Mouse (Mus musculus) thymus, postnatal 25 days (tissue): ENCODE measurements around the gene Sec1.

Experiments used
- DNase-seq: peaks from one replicate; pipeline ENCODE4 v3.0.0; 2022

Gene Sec1

GRCm38 (mm10) chr7:45704046-45704559 is 9.9 kb upstream of the Sec1 start:
- peak; percentile 61 for DNase-seq

DNA sequence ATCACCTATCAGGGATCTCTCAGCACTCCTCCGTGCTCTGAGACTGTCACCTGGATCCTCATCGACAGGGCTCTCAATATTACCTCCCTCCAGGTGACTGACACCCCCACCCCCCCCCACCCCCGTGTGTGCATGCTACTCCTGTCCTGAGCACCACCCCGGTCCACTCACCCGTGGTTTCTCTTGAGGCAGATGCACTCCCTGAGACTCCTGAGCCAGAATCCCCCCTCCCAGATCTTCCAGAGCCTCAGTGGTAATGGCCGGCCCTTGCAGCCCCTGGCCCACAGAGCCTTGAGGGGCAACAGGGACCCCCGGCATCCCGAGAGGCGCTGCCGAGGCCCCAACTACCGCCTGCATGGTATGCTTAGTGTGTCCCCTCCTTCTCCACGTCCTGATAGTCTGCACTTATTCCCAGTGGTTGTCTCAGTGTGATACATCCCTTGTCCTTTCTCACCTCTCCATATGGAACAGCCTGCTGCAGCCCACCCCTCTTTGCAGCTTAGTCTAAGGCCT is 9.4 kb upstream of the Sec1 start:
- no peak for DNase-seq

DNA sequence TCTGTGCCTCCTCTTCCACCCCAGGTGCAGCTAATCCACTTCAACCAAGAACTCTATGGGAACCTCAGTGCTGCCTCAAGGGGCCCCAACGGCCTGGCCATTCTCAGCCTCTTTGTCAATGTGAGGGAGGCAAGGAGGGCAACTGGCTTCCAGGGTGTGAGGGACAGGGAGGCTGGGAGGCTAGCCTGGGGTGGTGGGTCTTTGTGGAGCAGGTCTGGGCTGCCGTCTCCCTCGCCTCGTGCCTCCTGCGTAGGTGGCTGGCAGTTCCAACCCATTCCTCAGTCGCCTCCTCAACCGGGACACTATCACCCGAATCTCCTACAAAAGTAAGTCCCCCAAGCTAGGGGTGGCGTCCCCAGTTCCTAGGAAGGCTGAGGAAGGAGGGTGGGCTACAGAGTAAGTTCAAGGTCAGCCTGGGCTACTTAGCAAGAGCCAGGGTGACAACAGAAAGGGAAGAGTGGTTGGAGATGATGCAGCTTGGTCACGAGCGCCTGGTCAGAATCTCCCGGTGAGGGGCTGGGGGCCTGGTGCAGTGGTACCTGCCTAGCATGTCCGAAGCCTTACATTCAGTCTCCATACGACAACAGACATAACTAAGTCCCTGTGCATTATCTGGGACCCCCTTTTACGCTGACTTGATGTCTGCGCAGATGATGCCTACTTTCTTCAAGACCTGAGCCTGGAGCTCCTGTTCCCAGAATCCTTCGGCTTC is 8.8 kb upstream of the Sec1 start:
- no peak for DNase-seq

DNA sequence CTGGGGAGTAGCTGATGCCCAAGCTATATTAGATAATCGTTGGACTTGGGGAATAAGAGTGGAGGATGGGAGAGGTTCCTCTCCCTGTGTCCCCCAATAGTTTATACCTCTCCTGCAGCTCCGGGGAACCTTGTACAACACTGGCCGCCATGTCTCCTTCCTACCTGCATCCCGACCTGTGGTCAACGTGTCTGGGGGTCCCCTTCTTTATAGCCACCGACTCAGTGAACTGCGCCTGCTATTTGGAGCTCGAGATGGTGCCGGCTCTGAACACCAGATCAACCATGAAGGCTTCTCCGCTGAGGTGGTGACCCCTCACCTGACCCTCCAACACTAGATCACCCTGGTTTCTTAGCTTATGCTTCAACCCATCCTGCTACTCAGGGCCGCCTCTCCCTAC is 8.1 kb upstream of the Sec1 start:
- no peak for DNase-seq

- no peak for DNase-seq
These were observed 7.4 kb upstream of the Sec1 start for GRCm38 (mm10) chr7:45701607-45702006.

- DNase-seq = no peak
These were observed 6.9 kb upstream of the Sec1 start for GRCm38 (mm10) chr7:45701072-45701471.

DNA sequence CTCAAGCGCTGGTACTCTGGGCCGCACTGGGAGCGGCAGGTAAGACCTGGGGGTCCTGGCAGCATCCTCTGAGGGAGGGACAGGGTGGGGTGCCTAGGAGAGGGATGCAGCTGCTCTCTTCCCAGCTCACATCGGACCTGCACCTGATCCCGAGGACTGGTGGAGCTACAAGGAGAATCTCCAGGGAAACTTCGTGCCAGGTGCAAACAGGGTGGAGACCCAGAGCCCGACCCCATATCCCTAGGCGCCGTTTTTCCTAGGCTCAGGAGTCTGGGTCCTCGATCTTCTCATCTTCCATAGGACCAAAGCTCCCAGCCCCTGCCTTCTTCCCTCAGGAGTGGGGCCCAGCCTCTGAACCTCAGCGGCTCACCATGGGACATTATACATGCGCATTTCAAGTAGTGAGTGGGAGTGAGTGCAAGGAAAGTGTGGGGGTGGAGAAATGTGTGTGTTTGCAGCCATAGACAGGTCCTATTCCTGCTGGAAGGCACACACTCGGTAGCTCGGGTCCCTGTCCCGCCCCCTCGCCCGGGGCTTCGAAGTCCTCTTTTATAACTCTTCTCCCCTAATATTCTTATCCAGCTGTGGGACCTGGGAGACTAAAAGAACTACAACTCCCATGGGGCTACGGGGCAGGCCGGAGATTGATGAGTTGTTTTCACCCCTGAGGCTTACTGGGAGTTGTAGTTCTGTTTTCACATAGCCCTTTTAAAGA is 6.3 kb upstream of the Sec1 start:
- DNase-seq = peak; percentile 74

DNA sequence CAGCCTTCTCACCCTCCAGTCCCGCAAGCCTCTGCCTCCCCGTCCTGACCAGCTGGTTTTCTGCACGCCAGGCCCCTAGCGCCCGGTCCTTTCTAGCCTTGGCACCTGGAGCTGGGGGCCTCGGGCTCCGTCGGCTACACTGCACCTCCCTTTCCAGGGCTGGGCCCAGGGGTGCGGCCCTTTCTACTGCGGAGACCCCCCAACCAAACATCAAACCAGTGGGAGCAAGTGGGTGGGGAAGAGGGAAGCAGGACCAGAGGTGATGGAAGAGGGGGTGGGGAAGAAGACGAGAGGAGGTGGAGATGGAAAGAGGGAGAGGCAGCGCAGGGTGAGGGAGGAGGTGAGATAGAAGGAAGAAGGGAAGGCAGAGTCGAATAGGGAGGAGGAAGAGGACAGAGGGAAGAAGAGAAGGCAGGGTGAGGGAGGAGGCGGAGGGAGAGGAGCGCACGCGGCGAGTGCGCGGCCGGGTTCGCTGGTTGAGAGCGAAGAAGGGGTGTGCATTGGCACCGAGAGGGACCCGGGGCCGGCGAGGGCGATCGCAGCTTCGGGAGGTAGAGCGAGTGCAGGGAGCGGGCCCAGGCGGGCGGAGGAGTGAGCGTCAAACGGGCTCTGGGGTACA is 5.4 kb upstream of the Sec1 start, which contains the start of gene Car11:
Gene Car11 (plus strand): TSS at position 321 of the 619 bp plus-strand sequence.
- DNase-seq = no peak

- DNase-seq = no peak
These were observed 3.7 kb upstream of the Sec1 start for GRCm38 (mm10) chr7:45697894-45698293.

- no peak for DNase-seq
These were observed 896 bp upstream of the Sec1 start for GRCm38 (mm10) chr7:45695098-45695497.

GRCm38 (mm10) chr7:45692364-45692763 is 1.8 kb downstream of the Sec1 start:
- DNase-seq = no peak

DNA sequence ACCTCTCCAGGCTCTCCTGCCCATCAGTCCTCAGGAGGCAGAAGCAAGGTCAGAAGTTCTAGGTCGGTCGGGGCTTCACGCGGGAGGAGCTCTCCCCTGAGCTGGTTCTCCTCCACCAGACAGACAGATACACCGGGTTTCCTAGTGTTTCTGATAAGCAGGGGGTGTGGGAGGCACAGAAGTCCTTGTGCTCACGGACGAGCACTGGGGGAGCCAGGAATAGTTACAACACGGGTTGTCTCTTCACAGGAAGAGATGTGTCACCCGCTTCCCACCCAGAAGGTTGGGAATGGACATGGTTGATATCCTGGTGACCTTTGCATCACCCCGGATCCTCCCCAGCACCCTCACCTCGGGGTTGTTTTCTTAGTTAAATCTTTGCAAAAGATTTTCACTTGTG is 4.4 kb downstream of the Sec1 start:
- DNase-seq = no peak

DNA sequence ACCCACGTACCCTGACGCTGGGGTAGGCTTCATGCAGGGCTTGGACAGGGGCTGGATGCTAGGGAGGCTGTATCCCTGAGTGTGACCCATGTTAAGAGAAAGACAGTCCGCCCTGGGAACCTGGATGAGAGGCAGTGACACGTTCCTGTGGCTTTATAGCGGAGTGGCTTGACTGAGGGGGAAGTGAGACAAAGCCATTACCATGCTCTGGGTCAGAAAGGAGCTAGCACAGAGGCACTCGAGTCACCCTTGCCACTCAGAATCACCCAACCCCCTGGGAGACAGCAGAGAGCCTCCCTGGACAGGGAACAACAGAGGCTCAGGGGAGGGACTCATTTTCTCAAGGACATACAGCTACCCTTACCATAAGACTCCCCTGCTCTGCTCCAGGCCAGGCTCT is 5.1 kb downstream of the Sec1 start:
- DNase-seq = no peak

GRCm38 (mm10) chr7:45686841-45687240 is 7.4 kb downstream of the Sec1 start:
- no peak for DNase-seq

DNA sequence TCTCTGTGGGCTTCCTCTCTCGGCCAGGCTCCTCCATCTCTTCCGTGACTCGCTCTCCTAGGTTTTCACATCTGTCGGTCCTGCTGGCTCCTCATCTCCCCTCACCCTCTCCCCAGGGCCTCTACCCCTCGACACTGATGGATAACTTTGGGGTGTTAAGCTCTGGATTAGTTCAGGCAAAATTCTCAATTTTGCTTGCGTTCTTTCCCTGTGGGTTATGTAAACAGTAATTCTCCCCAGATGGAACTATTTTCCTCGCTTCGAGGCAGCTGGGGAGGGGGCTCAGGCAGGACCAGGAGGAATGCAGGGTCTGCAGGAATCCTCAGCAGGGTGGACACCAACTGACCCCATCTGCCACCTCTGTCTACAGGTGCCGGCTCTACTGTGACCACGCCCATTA is 8.4 kb downstream of the Sec1 start:
- DNase-seq = no peak

DNA sequence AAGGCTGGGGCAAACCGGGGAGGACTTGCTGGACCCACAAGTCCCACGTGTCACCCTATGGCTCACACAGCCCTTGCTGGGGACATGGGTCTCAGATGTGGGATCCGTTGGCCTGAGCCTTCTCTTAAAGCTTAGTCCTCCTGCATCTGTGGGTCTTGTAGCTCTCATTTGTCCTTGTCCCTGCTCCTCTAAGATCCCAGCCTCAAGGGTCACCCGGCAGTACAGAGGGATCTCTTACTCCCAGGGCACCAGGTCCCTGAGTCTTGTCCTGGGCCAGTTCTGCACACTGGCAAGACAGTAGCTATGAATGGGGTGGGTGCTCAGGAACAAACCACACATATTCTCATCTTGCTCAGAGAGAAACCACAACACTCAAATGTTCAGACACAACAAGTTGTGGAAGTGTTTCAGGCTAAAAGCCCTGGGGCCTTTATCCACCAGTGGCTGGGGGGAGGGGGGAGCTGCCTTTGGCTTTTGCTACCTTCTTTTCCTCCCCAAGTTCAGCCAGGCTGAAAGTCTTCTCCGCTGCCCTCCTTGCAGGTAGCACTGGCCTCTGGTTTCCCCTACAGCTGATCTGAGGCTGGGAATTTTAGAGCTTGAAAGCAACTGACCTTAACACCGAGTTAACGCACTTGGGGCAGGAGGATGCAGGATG is 10.7 kb downstream of the Sec1 start, which contains the start of gene Ntn5:
Gene Ntn5 (plus strand): TSS at position 627 of the 655 bp plus-strand sequence.
- DNase-seq = peak; percentile 27

GRCm38 (mm10) chr7:45682144-45683126 is 11.8 kb downstream of the Sec1 start:
- peak; percentile 85 for DNase-seq

DNA sequence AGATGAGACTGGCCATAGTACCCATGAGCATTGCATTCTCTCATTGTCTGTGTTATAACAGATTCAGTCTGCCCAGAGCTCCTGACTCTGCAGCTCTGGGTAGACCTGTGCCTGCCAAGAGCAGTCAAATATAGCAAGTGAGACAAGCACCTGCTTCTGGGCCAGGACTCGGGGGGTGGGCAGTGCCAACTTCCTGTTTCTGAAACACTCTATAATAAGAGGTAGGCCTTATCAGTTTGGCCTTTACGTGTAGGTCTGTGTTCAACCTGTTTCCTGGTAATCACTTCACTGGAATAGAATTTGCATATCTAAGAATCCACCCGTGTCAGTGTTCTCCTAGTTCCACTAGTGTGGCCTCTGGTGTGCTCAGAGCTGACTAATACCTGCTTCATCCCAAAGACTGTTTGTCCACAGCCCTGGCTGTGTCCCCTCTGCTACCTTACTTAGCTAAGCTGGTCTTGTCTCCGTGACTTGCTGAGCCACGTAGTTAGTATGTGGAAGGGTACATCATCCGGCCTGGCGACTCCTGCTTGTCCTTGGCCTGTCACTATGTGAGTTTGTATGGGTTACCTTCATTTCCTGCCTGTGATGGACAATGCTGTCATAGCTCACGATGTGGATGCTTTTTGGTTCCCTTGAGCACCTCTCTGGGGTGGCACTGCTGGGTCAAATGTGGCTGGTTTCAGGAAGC is 13.0 kb downstream of the Sec1 start:
- DNase-seq = no peak

DNA sequence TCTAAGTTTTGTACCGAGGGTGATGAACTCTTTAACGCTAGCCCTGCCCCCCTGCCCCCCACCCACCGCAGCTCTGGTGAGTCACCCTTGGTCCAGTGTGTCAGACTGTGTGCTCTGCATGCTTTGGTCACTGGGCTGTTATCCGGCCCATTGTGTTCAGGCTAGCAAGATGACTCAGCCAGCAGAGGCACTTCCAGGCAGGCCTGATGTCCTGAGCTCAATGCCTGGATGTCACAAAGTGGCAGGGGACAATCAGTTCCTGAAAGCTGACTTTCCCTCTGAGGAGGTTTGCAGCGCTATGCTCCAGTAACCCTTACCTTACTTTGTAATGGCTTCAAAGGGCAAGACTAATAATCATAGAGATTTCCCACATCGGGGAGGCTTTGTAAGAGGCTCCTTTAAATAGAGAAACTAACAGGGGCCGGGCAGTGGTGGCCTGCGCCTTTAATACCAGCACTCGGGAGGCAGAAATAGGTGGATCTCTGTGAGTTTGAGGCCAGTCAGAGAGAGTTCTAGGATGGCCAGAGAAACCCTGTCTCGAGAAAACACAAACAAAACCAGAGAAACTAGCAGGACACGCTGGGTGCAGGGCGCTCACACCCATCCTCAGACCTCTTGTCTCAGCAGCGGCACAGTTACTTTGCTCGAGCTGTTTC is 14.1 kb downstream of the Sec1 start:
- no peak for DNase-seq

- DNase-seq = no peak
These were observed 15.7 kb downstream of the Sec1 start for GRCm38 (mm10) chr7:45678513-45678912.
